Mouse (Mus musculus) embryonic facial prominence, embryonic 10.5 days (tissue): Measurements from ENCODE around the gene Slc16a10. TPM values are rescaled to one million over a fixed set of nuclear protein-coding genes. Genes with fewer than 3 reads are reported as not detected.

Source experiments
- DNase-seq: peaks from one replicate; pipeline ENCODE4 v3.0.0-alpha.2; 2017; ENCODE audit warnings: low spot score
- H3K27ac ChIP-seq: fragments of 300-500 bp; sonication (generic); replicated peaks from 2 replicates; pipeline ENCODE4 v1.5.1; 2016; ENCODE audit warnings: mild to moderate bottlenecking
- H3K27me3 ChIP-seq: fragments of 300-500 bp; sonication (generic); replicated peaks from 2 replicates; pipeline ENCODE4 v1.6.1; 2016; ENCODE audit warnings: low read depth, mild to moderate bottlenecking; ENCODE audit not compliant: poor library complexity, severe bottlenecking
- H3K36me3 ChIP-seq: fragments of 300-500 bp; sonication (generic); replicated peaks from 2 replicates; pipeline ENCODE4 v1.6.1; 2016; ENCODE audit warnings: mild to moderate bottlenecking, moderate library complexity
- H3K4me1 ChIP-seq: fragments of 300-500 bp; sonication (generic); 2 replicates; pipeline ENCODE4 v1.6.1; 2016
- H3K4me3 ChIP-seq: fragments of 300-500 bp; sonication (generic); 2 replicates; pipeline ENCODE4 v1.5.1; 2016; ENCODE audit warnings: mild to moderate bottlenecking, moderate library complexity
- H3K9me3 ChIP-seq: fragments of 300-500 bp; sonication (generic); 2 replicates; pipeline ENCODE4 v1.6.1; 2016; ENCODE audit warnings: mild to moderate bottlenecking
- WGBS: fragments of 180-500 bp; shearing (Covaris S2); methylation state at CpG from one replicate; pipeline ENCODE4 v1.1.7; 2016; 5-methylcytosine and 5-hydroxymethylcytosine counted together
- polyA plus RNA-seq: library from polyadenylated mRNA; unstranded; fragments of >200 nt; fragmentation: Nextera tagmentation; extraction: Ambion mirVana; gene quantifications from 2 replicates; pipeline ENCODE4 v1.2.1, GENCODE M21; 2016

Gene Slc16a10
- polyA plus RNA-seq, 1 experiment from 2014 or later, result 7.8 TPM

DNA sequence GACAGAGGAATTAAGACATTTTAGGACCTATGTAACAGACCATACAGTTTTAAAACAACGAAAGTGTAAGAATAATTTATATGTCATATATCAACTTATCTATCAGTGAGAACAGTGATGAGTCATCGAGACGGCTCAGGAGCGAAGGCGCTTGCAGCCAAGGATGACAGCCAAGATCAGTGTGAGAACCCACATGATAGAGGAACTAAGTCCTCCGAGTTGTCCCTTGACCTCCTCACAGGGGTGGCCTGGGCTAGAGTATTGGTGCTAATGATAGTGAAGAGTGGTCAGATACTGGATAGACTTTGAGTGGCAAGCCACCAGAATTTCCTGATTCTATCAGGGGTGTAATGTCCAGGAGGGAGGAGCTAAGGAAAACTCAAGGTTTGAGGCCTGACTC is 68.5 kb downstream of the Slc16a10 start:
- no peak overlapping the region for H3K4me3 ChIP-seq
- H3K36me3 ChIP-seq, result no peaks in the 10 kb centered on the region
- no peak for DNase-seq
- H3K27me3 ChIP-seq, result no peaks in the 10 kb centered on the region
- no peak overlapping the region for H3K27ac ChIP-seq
- H3K9me3 ChIP-seq, result no peaks in the 10 kb centered on the region
- H3K4me1 ChIP-seq, result peaks cover 27% of the 10 kb centered on the region
- 94% methylated on average over 6 of the region's 6 CpGs for WGBS

DNA sequence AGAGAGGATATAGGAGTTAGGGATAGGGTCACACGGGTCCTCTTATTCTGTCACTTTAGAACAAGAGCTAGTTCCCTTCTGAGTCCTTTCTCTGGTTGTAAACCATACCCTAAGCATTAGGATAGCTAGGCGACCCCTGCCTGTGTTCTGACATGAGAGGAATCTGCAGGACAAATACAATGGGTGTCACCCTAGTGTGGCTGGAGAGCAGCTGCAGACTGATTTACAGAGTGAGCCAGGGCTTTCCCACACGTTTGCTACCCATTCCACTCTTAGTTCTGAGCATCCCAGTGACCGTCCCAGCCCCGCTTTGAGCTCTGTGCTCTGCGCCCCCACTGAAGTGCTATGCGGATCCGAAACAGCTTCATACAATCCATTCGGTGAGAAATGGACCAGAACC is 71.4 kb downstream of the Slc16a10 start:
- no peaks in the 10 kb centered on the region for H3K9me3 ChIP-seq
- no peak overlapping the region for H3K4me3 ChIP-seq
- H3K4me1 ChIP-seq, result peaks cover 31% of the 10 kb centered on the region
- DNase-seq, result no peak
- no peaks in the 10 kb centered on the region for H3K36me3 ChIP-seq
- peak overlapping the region; percentile 35; the same call in 1 of the 2 replicates for H3K27ac ChIP-seq
- WGBS, result 69% methylated on average over 9 of the region's 9 CpGs
- H3K27me3 ChIP-seq, result no peaks in the 10 kb centered on the region

DNA sequence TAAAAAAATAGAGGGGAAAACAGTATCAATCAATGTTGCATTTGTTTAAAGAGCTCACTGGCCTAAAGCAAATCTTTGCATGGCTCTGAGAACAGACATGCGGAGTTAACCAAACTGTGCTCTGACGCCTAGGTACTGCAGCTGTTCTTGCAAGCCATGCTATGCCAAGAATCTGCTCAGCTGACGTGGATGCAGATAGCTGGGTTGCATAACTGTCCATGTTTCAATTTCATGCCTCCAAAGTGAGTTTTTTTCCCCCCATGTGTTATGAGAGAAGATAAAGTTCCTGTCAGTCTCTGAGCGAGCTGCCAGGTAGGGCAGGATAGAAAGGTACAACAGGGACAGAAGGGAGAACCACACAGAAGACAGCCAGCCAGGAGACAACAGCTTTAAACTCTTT is 72.8 kb downstream of the Slc16a10 start:
- Histone ChIP-seq H3K27ac (no peak overlapping the region), H3K27me3 (no peaks in the 10 kb centered on the region), H3K36me3 (no peaks in the 10 kb centered on the region), H3K9me3 (no peaks in the 10 kb centered on the region), H3K4me1 (peaks cover 45% of the 10 kb centered on the region), H3K4me3 (no peak overlapping the region)
- DNase-seq, result no peak
- 63% methylated on average over 4 of the region's 4 CpGs for WGBS

DNA sequence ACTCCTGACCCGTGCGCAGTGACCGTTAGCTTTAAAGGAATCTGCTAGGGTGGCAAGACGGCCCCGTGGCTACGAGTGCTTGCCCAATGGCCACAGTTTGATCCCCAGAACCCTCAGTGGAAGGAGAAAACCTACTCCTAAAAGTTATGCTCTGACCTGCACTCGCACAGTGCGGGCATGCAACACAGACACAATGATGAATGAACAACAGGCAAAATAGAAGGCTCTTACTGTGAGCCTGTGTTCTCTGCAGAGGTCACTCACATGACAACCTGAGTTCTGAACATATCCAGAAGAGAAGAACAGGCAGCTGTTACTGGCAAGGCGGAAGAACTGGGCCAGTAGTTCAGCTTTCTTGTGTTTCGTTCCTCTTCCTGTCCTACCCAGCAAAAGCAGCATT is 73.5 kb downstream of the Slc16a10 start:
- H3K4me1 ChIP-seq, result peaks cover 47% of the 10 kb centered on the region
- H3K4me3 ChIP-seq, result no peak overlapping the region
- H3K36me3 ChIP-seq, result no peaks in the 10 kb centered on the region
- DNase-seq, result no peak
- WGBS, result 79% methylated on average over 10 of the region's 10 CpGs
- H3K27me3 ChIP-seq, result no peaks in the 10 kb centered on the region
- no peaks in the 10 kb centered on the region for H3K9me3 ChIP-seq
- H3K27ac ChIP-seq, result no peak overlapping the region

DNA sequence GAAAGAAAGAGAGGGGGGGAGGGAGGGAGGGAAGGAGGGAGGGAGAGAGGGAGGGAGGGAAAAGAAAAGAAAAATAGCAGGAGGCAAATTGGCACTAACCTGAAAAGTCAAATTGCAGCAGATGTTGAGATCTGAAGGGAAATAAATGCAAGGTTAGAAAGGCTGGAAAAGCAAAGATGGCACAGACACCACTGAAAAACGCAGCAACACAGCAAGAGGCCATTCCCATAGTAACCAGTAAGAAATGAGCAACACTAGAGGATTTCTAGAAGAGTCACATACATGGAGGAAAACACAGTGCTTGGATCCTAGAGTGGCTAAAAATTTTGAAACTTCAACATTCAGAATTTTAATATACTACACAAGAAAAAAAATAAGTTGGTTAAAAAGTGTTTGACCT is 74.5 kb downstream of the Slc16a10 start:
- no peak overlapping the region for H3K27ac ChIP-seq
- H3K4me1 ChIP-seq, result peaks cover 56% of the 10 kb centered on the region
- 34% methylated on average over 1 of the region's 1 CpGs for WGBS
- DNase-seq, result no peak
- H3K4me3 ChIP-seq, result no peak overlapping the region
- no peaks in the 10 kb centered on the region for H3K27me3 ChIP-seq
- no peaks in the 10 kb centered on the region for H3K9me3 ChIP-seq
- no peaks in the 10 kb centered on the region for H3K36me3 ChIP-seq

DNA sequence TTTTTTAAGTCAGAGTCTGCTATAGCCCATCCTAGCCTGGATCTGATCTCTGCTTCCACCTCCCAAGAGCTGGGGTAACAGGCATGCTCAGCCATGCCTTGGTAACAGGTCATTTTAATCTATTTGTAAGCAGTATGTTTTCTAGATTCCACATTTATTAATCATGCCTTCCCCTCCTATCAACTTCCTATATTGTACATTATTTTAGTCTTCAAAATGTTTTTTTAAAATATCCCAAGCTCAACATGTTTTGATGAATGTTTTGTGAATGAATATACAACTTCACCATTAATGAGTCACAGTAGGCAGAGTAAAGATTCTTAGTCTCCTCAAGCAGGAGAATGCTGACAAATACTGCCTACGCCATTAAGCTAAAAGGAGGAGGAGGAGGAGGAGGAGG is 75.0 kb downstream of the Slc16a10 start:
- Histone ChIP-seq H3K27me3 (no peaks in the 10 kb centered on the region), H3K27ac (no peak overlapping the region), H3K4me1 (peaks cover 56% of the 10 kb centered on the region), H3K9me3 (no peaks in the 10 kb centered on the region), H3K4me3 (no peak overlapping the region), H3K36me3 (no peaks in the 10 kb centered on the region)
- DNase-seq, result no peak
- 38% methylated on average over 1 of the region's 1 CpGs for WGBS

DNA sequence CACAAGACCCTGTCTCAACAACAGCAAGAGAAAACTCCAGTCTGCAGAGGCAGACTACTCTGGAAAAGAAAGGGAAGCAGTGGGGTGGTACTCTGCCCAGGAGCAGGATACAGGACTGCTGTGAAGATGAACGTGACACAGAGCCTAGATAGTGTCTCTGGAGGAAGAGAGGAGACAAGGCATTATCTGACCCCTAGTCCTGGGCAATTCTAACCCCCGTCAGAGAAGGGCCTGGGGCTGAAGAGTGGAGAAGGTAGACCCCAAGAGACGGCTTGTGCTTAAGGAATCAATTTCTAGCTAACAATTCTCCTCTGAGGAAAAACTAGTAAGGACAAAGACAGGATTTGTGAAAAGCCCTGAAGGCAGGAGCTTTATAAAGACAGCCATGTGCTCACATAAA is 76.7 kb downstream of the Slc16a10 start:
- Histone ChIP-seq H3K4me3 (no peak overlapping the region), H3K36me3 (no peaks in the 10 kb centered on the region), H3K4me1 (peaks cover 50% of the 10 kb centered on the region), H3K27me3 (no peaks in the 10 kb centered on the region), H3K9me3 (no peaks in the 10 kb centered on the region), H3K27ac (peak overlapping the region; percentile 63)
- WGBS, result 13% methylated on average over 3 of the region's 3 CpGs
- DNase-seq, result no peak

DNA sequence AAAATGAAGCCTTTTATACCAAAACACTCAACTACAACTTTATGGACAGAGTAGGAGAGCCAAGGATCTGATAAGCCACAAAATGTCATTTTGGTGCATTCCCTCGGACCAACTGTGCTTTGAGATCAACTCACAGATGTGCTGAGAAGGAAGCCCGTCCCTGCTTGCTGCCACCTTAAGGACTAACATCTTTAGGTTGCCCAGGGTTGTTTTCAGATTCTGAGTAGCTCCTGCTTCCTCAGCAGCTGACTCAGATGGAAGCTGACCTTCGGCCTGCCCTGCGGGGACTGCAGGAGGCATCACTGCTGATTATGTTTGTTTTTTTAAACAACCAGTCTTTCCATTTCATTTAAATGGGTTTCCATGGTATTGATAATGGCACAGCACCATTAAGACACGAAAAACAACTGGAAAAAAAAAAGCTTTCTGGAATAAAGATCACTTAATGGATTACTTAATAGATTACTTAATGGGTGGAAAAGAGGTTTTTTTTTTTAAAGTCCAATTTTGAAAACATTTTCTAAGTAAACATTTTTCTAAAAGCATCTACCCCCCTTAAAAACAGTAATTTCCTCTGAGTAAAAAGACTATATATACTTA is 78.7 kb downstream of the Slc16a10 start:
- Histone ChIP-seq H3K9me3 (no peaks in the 10 kb centered on the region), H3K27me3 (no peaks in the 10 kb centered on the region), H3K27ac (no peak overlapping the region), H3K4me1 (peaks cover 37% of the 10 kb centered on the region), H3K36me3 (no peaks in the 10 kb centered on the region), H3K4me3 (no peak overlapping the region)
- DNase-seq, result peak; percentile 53
- WGBS, result 13% methylated on average over 5 of the region's 5 CpGs

DNA sequence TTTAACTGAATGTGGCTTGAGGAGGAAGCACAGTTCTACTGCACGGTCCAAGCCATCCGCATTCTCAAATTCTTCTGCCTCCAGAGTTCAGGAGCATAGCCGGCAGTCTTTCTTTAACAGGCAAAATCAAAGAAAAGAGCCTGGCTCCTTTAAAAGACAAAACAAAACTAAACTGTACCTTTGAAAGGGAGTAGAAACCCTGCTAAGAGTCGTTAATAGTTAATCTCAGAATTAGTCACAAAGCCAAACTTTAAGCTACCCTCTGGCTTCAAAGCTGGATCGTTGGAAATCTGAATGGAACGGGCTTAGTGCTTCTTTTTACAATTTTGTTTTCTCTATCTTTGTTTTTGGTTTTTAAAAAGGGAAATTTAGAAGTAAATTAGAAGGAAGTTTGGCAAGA is 79.2 kb downstream of the Slc16a10 start:
- Histone ChIP-seq H3K4me3 (no peak overlapping the region), H3K4me1 (peaks cover 37% of the 10 kb centered on the region), H3K27me3 (no peaks in the 10 kb centered on the region), H3K36me3 (no peaks in the 10 kb centered on the region), H3K9me3 (no peaks in the 10 kb centered on the region), H3K27ac (no peak overlapping the region)
- DNase-seq, result no peak
- WGBS, result 40% methylated on average over 6 of the region's 6 CpGs

DNA sequence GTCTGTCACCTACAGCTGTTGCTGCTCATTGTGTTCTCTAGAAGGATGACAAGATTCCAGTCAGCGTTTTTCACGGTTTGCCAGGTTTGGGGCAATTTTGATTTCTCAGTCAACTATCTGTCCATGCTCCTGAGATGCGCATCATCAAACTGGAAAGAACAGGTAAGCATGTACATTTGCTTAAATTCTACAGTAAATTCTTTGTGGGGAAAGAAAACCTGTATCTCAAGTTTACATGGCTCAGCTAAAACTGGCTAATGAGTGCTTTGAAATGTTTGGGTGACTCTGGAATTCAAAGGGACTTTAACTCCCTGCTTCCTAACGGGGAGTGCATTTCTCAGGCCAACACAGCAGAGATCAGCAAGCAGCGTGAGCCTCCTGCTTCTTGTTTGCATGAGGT is 80.1 kb downstream of the Slc16a10 start:
- no peaks in the 10 kb centered on the region for H3K9me3 ChIP-seq
- no peak for DNase-seq
- H3K27me3 ChIP-seq, result no peaks in the 10 kb centered on the region
- H3K27ac ChIP-seq, result no peak overlapping the region
- H3K4me1 ChIP-seq, result peaks cover 37% of the 10 kb centered on the region
- H3K36me3 ChIP-seq, result no peaks in the 10 kb centered on the region
- WGBS, result 78% methylated on average over 5 of the region's 5 CpGs
- H3K4me3 ChIP-seq, result no peak overlapping the region

DNA sequence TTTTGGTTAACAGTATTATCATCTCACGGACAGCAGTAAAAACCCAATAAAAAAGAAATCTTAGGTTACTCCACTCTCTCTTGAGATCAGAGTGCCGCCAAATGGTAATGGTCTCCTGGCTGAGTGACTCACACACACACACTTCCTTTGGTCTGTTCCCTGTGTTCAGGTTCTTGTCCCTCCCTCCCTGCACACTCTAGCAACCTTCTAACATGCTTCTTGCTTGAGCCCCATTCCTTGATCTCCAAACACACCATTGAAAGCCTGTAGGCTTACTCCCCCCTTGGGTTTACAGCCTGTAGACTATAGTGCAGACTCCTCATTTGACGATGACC is 83.3 kb downstream of the Slc16a10 start:
- no peak overlapping the region for H3K4me3 ChIP-seq
- H3K9me3 ChIP-seq, result no peaks in the 10 kb centered on the region
- no peaks in the 10 kb centered on the region for H3K36me3 ChIP-seq
- H3K27ac ChIP-seq, result no peak overlapping the region
- 78% methylated on average over 3 of the region's 3 CpGs for WGBS
- peaks cover 16% of the 10 kb centered on the region for H3K4me1 ChIP-seq
- no peaks in the 10 kb centered on the region for H3K27me3 ChIP-seq
- DNase-seq, result no peak

DNA sequence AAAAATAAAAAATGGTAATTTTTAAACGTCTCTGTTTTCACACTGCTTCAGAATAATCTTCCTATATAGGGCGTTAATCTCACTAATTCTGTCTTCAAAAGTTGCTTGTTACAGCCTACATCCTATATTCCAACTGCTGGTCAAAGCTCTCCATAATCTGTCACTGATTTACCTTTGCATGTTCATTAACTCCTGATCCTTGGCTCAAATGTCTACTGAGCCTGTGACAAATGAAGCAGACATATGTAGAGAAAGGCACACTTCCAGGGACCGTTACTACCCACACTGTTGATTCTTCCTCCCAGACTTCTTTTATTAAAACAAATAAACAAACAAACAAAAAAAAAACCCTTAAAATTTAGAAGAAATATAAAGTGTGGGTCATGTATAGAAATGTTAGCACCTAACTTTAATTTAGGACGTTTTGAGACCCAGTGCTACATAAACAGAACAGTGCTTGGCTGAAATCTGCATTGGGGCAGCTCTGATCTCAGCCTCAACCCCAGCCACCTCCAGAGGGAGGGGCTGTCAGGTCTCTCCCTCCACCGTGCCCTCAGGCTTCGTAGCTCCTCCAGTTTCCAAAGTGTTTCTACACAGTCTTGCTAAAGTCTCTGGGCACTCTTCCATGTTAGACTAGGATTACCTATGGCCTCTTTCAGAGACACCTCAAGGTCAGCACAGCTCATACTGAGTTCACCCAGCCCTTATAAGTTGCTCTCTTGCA is 83.8 kb downstream of the Slc16a10 start:
- H3K27me3 ChIP-seq, result no peaks in the 10 kb centered on the region

DNA sequence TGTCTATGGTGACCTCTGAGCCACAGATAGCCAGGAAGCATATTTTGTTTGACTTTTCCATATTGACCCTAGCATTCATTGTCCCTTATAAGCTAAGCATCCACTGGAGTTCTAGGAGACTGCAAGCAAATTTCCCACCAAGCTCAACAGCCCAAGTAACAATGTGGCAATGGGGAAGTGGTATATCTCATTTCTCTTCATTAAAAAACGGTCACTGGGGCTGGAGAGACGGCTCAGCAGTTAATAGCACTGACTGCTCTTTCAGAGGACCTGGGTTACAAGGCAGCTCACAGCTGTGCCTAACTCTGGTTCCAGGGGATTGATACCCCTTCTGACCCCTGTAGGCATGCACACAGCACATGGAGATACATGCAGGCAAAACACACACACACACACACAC is 84.4 kb downstream of the Slc16a10 start:
- DNase-seq, result no peak
- Histone ChIP-seq H3K36me3 (no peaks in the 10 kb centered on the region), H3K27me3 (no peaks in the 10 kb centered on the region), H3K27ac (no peak overlapping the region), H3K9me3 (no peaks in the 10 kb centered on the region), H3K4me1 (peaks cover 7% of the 10 kb centered on the region; the same call in 1 of the 2 replicates), H3K4me3 (no peak overlapping the region)
- 63% methylated on average over 2 of the region's 2 CpGs for WGBS

More for the DNA sequence above, 83.8 kb downstream of the Slc16a10 start:
- Histone ChIP-seq H3K4me3 (no peak overlapping the region), H3K27ac (no peak overlapping the region), H3K4me1 (peaks cover 13% of the 10 kb centered on the region), H3K36me3 (no peaks in the 10 kb centered on the region), H3K9me3 (no peaks in the 10 kb centered on the region)
- WGBS, result 58% methylated on average over 6 of the region's 6 CpGs
- no peak for DNase-seq
